Comparison of ENCODE assay signal across 28 mouse cellular contexts in genomic region chr12:46395245-46395644, GRCm38 (mm10).
"Had no signal": no experiment of that assay in that cellular context is flagged by ENCODE, and none has a peak within 500 bp of the region (broad histone marks: within the 10 kb centered on the region; RNA-seq: fewer than 3 reads in every experiment).

No protein-coding gene starts in this region.

- H3K27ac ChIP-seq: gastrocnemius, adult 2 months; heart, embryonic 10.5 days; hindbrain, embryonic 10.5 days; hindbrain, embryonic 12.5 days; hindbrain, embryonic 14.5 days; intestine, embryonic 15.5 days; layer of hippocampus, adult 2 months; left cerebral cortex, adult 2 months; limb, embryonic 10.5 days; limb, embryonic 12.5 days; liver, embryonic 13.5 days; liver, embryonic 15.5 days had no signal

- H3K4me1 ChIP-seq: heart, embryonic 10.5 days; heart, embryonic 12.5 days; hindbrain, embryonic 12.5 days; intestine, embryonic 15.5 days; limb, embryonic 10.5 days; limb, embryonic 12.5 days; liver, embryonic 13.5 days; liver, embryonic 15.5 days had no signal

- H3K27me3 ChIP-seq: heart, embryonic 12.5 days; hindbrain, embryonic 12.5 days; intestine, embryonic 15.5 days had no signal

- H3K4me2 ChIP-seq: heart, embryonic 12.5 days; hindbrain, embryonic 12.5 days; hindbrain, embryonic 14.5 days; intestine, embryonic 15.5 days; limb, embryonic 12.5 days; liver, embryonic 11.5 days; liver, embryonic 13.5 days; liver, embryonic 15.5 days had no signal

- H3K9me3 ChIP-seq: heart, embryonic 10.5 days; heart, embryonic 12.5 days; hindbrain, embryonic 10.5 days; hindbrain, embryonic 12.5 days; intestine, embryonic 15.5 days; limb, embryonic 10.5 days; limb, embryonic 12.5 days; liver, embryonic 13.5 days; liver, embryonic 15.5 days had no signal

- DNase-seq: gastrocnemius, adult 2 months; gastrocnemius, postnatal 10 days; gastrocnemius, postnatal 25 days; heart, adult 18-20 months; heart, postnatal 10 days; heart, postnatal 4 days; kidney, adult 18-20 months; kidney, adult 8-10 months; kidney, postnatal 10 days; kidney, postnatal 25 days; kidney, postnatal 4 days; liver; liver, embryonic 13.5 days had no signal

- H3K36me3 ChIP-seq: heart, embryonic 10.5 days; heart, embryonic 12.5 days; hindbrain, embryonic 10.5 days; hindbrain, embryonic 12.5 days; intestine, embryonic 15.5 days; limb, embryonic 10.5 days; limb, embryonic 12.5 days; liver, embryonic 13.5 days; liver, embryonic 15.5 days had no signal

- H3K9ac ChIP-seq: heart, embryonic 12.5 days; hindbrain, embryonic 12.5 days; hindbrain, embryonic 14.5 days; intestine, embryonic 15.5 days; limb, embryonic 12.5 days; liver, embryonic 13.5 days; liver, embryonic 15.5 days had no signal

- ATAC-seq: hindbrain, embryonic 16.5 days; inflammation-experienced regulatory T-cells, adult 6 months; intestine, embryonic 15.5 days; intestine, postnatal 0 days had no signal

- H3K4me3 ChIP-seq: gastrocnemius, adult 2 months; heart, embryonic 10.5 days; heart, embryonic 12.5 days; hindbrain, embryonic 10.5 days; hindbrain, embryonic 12.5 days; intestine, embryonic 15.5 days; layer of hippocampus, adult 2 months; left cerebral cortex, adult 2 months; limb, embryonic 10.5 days; limb, embryonic 12.5 days; liver, embryonic 13.5 days; liver, embryonic 15.5 days had no signal
